Mouse (Mus musculus) lung, adult 2 months (tissue): ENCODE measurements at regions not wholly inside any gene's neighbourhood (a gene's known extent, or its start where the extent isn't known, plus 50 kb on each side); places are given as distances from the start of the nearest gene placed in this dataset.

Experiments
- CTCF ChIP-seq: fragments of 200-500 bp; IDR thresholded peaks from 2 replicates; pipeline ENCODE4 v1.5.1; 2011; ENCODE audit warnings: mild to moderate bottlenecking, low read length, control low read depth; ENCODE audit not compliant: insufficient read depth
- POLR2A ChIP-seq: fragments of 200-500 bp; IDR thresholded peaks from 2 replicates; pipeline ENCODE4 v1.6.1; 2011; ENCODE audit warnings: low read depth, mild to moderate bottlenecking, control low read depth, low read length, borderline replicate concordance; ENCODE audit errors: extremely low read depth

- TF ChIP-seq POLR2A = no peak
- TF ChIP-seq CTCF = no peak
These were observed 1126.7 kb upstream of the Sel1l start for GRCm38 (mm10) chr12:92975698-92976097.
